Mouse (Mus musculus): ENCODE results near the gene Ahnak2. TPM values are rescaled to one million over a fixed set of nuclear protein-coding genes. Genes with fewer than 3 reads are reported as not detected.

Gene Ahnak2
- polyA plus RNA-seq, 1 experiment from 2014 or later: 0.17 TPM

DNA sequence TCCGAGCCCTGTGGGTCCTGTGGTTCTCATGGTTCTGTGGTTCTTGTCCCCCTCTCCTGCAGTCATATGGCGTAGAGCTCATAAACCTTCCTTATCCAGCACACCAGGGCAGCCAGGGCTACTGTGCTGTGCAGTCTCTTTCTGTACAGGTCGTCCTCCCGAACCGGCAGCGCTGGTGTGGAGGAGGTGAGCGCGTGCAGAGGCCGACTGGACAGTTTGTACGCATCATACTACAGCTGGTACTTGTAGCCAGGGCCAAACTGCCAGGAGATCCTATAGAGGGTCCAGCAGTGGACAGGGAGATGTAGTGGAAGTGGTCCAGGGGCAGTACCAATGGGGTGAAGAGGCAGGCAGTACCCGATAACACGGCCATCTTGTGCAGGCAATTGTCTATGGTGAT is 51.5 kb downstream of the Ahnak2 start:
- ATAC-seq (ENCODE audit: insufficient number of reproducible peaks, low FRiP score, low TSS enrichment, low read depth): no peak
- H3K4me1 ChIP-seq (ENCODE audit: control insufficient read depth, insufficient read depth, low read length): peaks cover 8% of the 10 kb centered on the region
- no peaks in the 10 kb centered on the region for H3K9me3 ChIP-seq (ENCODE audit: control insufficient read depth, low read length)
- H3K27me3 ChIP-seq (ENCODE audit: control insufficient read depth, insufficient read depth, low read length): no peaks in the 10 kb centered on the region
- no peak for DNase-seq (ENCODE audit: low spot score)
- H3K9ac ChIP-seq (ENCODE audit: low read length): no peak overlapping the region
- no peaks in the 10 kb centered on the region for H3K36me3 ChIP-seq (ENCODE audit: control insufficient read depth, insufficient read depth, low read length)
- WGBS: 87% methylated on average over 12 of the region's 12 CpGs
- H3K4me2 ChIP-seq (ENCODE audit: low read depth, severe bottlenecking): no peak overlapping the region
- no peak overlapping the region for H3K27ac ChIP-seq (replicated peaks; ENCODE audit: low read depth, low read length)
- no peak overlapping the region for H3K4me3 ChIP-seq (ENCODE audit: low read depth, low read length)

- H3K27me3 ChIP-seq (ENCODE audit: control insufficient read depth, insufficient read depth, low read length): no peaks in the 10 kb centered on the region
- no peak overlapping the region for H3K4me3 ChIP-seq (ENCODE audit: low read depth, low read length)
- no peaks in the 10 kb centered on the region for H3K36me3 ChIP-seq (ENCODE audit: control insufficient read depth, insufficient read depth, low read length)
- H3K4me2 ChIP-seq (ENCODE audit: low read depth, severe bottlenecking): no peak overlapping the region
- H3K4me1 ChIP-seq (ENCODE audit: control insufficient read depth, insufficient read depth, low read length): peaks cover 8% of the 10 kb centered on the region
- 75% methylated on average over 8 of the region's 8 CpGs for WGBS
- DNase-seq (ENCODE audit: low spot score) (no peak), ATAC-seq (ENCODE audit: insufficient number of reproducible peaks, low FRiP score, low TSS enrichment, low read depth) (no peak; the same call in 1 of the 2 replicates)
- no peak overlapping the region for H3K27ac ChIP-seq (replicated peaks; ENCODE audit: low read depth, low read length)
- H3K9me3 ChIP-seq (ENCODE audit: control insufficient read depth, low read length): no peaks in the 10 kb centered on the region
- no peak overlapping the region for H3K9ac ChIP-seq (ENCODE audit: low read length)
Measured at GRCm38 (mm10) chr12:112747606-112747970, 54.9 kb downstream of the Ahnak2 start.

DNA sequence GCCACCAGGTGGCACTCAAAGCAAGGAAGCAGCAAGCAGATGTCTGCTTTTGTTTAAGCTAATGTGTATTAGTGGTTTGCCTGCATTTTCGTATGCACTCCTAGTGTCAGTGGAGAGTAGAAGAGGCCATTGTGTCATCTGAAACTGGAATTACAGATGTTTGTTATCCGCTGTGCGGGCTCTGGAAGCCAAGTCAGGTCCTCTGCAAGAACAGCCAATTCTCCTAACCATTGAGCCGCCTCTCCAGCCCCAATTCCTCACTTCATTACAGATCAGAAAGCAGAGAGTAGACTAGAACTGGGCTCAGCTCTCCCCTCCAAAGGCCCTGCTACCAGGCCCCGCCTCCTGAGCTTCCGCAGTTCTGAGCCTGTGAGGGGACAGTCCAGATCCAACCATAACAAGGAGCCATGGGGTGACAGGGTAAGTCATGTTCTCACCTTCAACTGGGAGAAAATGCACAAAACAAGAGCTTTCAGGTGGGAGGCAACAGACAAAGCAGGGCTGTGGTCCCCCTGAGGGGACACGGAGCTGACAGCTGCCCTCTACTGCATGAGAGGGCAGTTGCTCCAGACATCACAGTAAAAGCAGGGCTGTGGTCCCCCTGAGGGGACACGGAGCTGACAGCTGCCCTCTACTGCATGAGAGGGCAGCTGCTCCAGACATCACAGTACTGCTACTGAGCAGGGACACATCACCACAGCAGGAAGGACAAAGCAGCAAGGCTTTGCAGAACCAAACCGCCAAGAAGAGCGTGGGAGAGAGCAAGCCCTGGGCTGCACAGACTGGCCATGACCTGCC is 55.5 kb downstream of the Ahnak2 start:
- Histone ChIP-seq H3K27ac (replicated peaks; ENCODE audit: low read depth, low read length) (0 out of 2 replicates have a peak overlapping the region, but pooled peaks have one; percentile 21), H3K4me1 (ENCODE audit: control insufficient read depth, insufficient read depth, low read length) (peaks cover 8% of the 10 kb centered on the region), H3K36me3 (ENCODE audit: control insufficient read depth, insufficient read depth, low read length) (no peaks in the 10 kb centered on the region), H3K9me3 (ENCODE audit: control insufficient read depth, low read length) (no peaks in the 10 kb centered on the region), H3K27me3 (ENCODE audit: control insufficient read depth, insufficient read depth, low read length) (no peaks in the 10 kb centered on the region), H3K9ac (ENCODE audit: low read length) (peak overlapping the region; percentile 45; the same call in 1 of the 2 replicates), H3K4me3 (ENCODE audit: low read depth, low read length) (no peak overlapping the region), H3K4me2 (ENCODE audit: low read depth, severe bottlenecking) (peak overlapping the region; percentile 17; the same call in 1 of the 2 replicates)
- no peak; the same call in 1 of the 2 replicates for ATAC-seq (ENCODE audit: insufficient number of reproducible peaks, low FRiP score, low TSS enrichment, low read depth)
- 20% methylated on average over 10 of the region's 10 CpGs for WGBS
- peak; percentile 50 for DNase-seq (ENCODE audit: low spot score)

DNA sequence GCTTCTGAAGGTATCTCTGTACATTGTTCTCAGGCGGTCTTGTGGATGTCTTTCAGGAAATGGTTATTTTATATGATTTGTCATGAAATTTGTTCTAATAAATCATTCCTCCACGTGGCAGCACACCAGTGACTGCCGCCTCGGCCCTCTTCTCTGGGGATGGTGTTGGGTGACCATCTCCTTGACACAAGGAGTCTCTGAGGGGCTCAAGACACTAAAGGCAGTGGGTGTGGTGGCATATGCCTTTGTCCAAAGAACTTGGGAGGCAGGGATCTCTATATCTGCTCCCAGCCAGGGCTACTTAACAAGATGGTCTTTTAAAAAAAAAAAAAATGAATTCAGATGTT is 56.0 kb downstream of the Ahnak2 start:
- Histone ChIP-seq H3K27ac (replicated peaks; ENCODE audit: low read depth, low read length) (no peak overlapping the region), H3K36me3 (ENCODE audit: control insufficient read depth, insufficient read depth, low read length) (no peaks in the 10 kb centered on the region), H3K27me3 (ENCODE audit: control insufficient read depth, insufficient read depth, low read length) (no peaks in the 10 kb centered on the region), H3K4me1 (ENCODE audit: control insufficient read depth, insufficient read depth, low read length) (peaks cover 8% of the 10 kb centered on the region), H3K4me2 (ENCODE audit: low read depth, severe bottlenecking) (no peak overlapping the region), H3K9me3 (ENCODE audit: control insufficient read depth, low read length) (no peaks in the 10 kb centered on the region), H3K4me3 (ENCODE audit: low read depth, low read length) (no peak overlapping the region), H3K9ac (ENCODE audit: low read length) (no peak overlapping the region)
- WGBS: 75% methylated on average over 4 of the region's 4 CpGs
- ATAC-seq (ENCODE audit: insufficient number of reproducible peaks, low FRiP score, low TSS enrichment, low read depth) (no peak), DNase-seq (ENCODE audit: low spot score) (no peak)

GRCm38 (mm10) chr12:112745716-112746115 is 56.7 kb downstream of the Ahnak2 start:
- Histone ChIP-seq H3K27ac (replicated peaks; ENCODE audit: low read depth, low read length) (no peak overlapping the region), H3K4me2 (ENCODE audit: low read depth, severe bottlenecking) (no peak overlapping the region), H3K9ac (ENCODE audit: low read length) (no peak overlapping the region), H3K36me3 (ENCODE audit: control insufficient read depth, insufficient read depth, low read length) (no peaks in the 10 kb centered on the region), H3K4me1 (ENCODE audit: control insufficient read depth, insufficient read depth, low read length) (peaks cover 8% of the 10 kb centered on the region), H3K4me3 (ENCODE audit: low read depth, low read length) (no peak overlapping the region), H3K27me3 (ENCODE audit: control insufficient read depth, insufficient read depth, low read length) (no peaks in the 10 kb centered on the region), H3K9me3 (ENCODE audit: control insufficient read depth, low read length) (no peaks in the 10 kb centered on the region)
- 83% methylated on average over 10 of the region's 10 CpGs for WGBS
- DNase-seq (ENCODE audit: low spot score) (no peak), ATAC-seq (ENCODE audit: insufficient number of reproducible peaks, low FRiP score, low TSS enrichment, low read depth) (no peak)

DNA sequence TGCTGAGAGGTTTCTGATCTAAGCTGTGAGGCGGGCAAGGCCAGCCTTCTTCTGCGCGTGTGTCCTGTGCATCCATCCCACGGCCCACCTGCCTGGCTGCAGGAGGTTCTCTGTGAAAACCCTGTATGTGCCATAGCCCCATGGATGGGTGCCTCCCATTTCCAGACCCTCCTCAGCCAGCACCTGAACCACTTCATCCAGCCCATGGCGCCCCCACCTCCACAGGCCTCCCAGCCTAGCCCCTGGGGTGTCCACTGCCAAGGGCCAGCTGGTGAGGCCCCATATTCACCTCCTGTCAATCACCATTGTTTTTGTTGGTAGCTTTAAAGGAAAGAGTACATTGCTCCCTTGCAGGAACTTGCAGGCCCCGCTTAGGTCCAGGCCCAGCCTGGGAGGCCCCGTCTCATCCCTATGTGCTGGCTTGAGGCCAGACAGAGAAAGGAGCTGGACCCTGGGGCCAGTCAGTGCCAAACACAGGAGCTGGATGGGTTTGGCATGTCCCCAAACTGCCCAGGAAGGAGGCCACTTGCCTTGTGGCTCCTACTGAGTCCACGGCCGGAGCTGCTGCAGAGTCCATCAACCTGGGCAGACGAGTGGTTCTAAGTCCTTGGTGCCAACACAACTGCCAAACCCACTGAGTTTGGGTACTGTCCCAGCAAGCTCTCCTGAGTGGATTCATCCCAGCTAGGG is 57.4 kb downstream of the Ahnak2 start:
- no peak overlapping the region for H3K4me2 ChIP-seq (ENCODE audit: low read depth, severe bottlenecking)
- H3K27ac ChIP-seq (replicated peaks; ENCODE audit: low read depth, low read length): no peak overlapping the region
- H3K36me3 ChIP-seq (ENCODE audit: control insufficient read depth, insufficient read depth, low read length): no peaks in the 10 kb centered on the region
- peaks cover 8% of the 10 kb centered on the region for H3K4me1 ChIP-seq (ENCODE audit: control insufficient read depth, insufficient read depth, low read length)
- 0 out of 2 replicates have a peak overlapping the region, but pooled peaks have one; percentile 9 for H3K9ac ChIP-seq (ENCODE audit: low read length)
- no peaks in the 10 kb centered on the region for H3K9me3 ChIP-seq (ENCODE audit: control insufficient read depth, low read length)
- ATAC-seq (ENCODE audit: insufficient number of reproducible peaks, low FRiP score, low TSS enrichment, low read depth) (no peak), DNase-seq (ENCODE audit: low spot score) (no peak)
- no peaks in the 10 kb centered on the region for H3K27me3 ChIP-seq (ENCODE audit: control insufficient read depth, insufficient read depth, low read length)
- H3K4me3 ChIP-seq (ENCODE audit: low read depth, low read length): no peak overlapping the region
- WGBS: 88% methylated on average over 10 of the region's 10 CpGs

- Histone ChIP-seq H3K27ac (replicated peaks; ENCODE audit: low read depth, low read length) (no peak overlapping the region), H3K9ac (ENCODE audit: low read length) (peak overlapping the region; percentile 22; the same call in 1 of the 2 replicates), H3K27me3 (ENCODE audit: control insufficient read depth, insufficient read depth, low read length) (no peaks in the 10 kb centered on the region), H3K36me3 (ENCODE audit: control insufficient read depth, insufficient read depth, low read length) (peaks cover 3% of the 10 kb centered on the region; the same call in 1 of the 2 replicates), H3K4me1 (ENCODE audit: control insufficient read depth, insufficient read depth, low read length) (peaks cover 8% of the 10 kb centered on the region), H3K9me3 (ENCODE audit: control insufficient read depth, low read length) (no peaks in the 10 kb centered on the region), H3K4me3 (ENCODE audit: low read depth, low read length) (no peak overlapping the region), H3K4me2 (ENCODE audit: low read depth, severe bottlenecking) (no peak overlapping the region)
- DNase-seq (ENCODE audit: low spot score) (no peak), ATAC-seq (ENCODE audit: insufficient number of reproducible peaks, low FRiP score, low TSS enrichment, low read depth) (no peak)
- WGBS: 72% methylated on average over 11 of the region's 11 CpGs
Measured at GRCm38 (mm10) chr12:112744211-112744610, 58.2 kb downstream of the Ahnak2 start.

- DNase-seq (ENCODE audit: low spot score) (peak; percentile 81), ATAC-seq (ENCODE audit: insufficient number of reproducible peaks, low FRiP score, low TSS enrichment, low read depth) (peak; percentile 60)
- Histone ChIP-seq H3K27ac (replicated peaks; ENCODE audit: low read depth, low read length) (no peak overlapping the region), H3K27me3 (ENCODE audit: control insufficient read depth, insufficient read depth, low read length) (no peaks in the 10 kb centered on the region), H3K9me3 (ENCODE audit: control insufficient read depth, low read length) (no peaks in the 10 kb centered on the region), H3K4me2 (ENCODE audit: low read depth, severe bottlenecking) (no peak overlapping the region), H3K36me3 (ENCODE audit: control insufficient read depth, insufficient read depth, low read length) (peaks cover 3% of the 10 kb centered on the region; the same call in 1 of the 2 replicates), H3K9ac (ENCODE audit: low read length) (no peak overlapping the region), H3K4me1 (ENCODE audit: control insufficient read depth, insufficient read depth, low read length) (peaks cover 8% of the 10 kb centered on the region), H3K4me3 (ENCODE audit: low read depth, low read length) (no peak overlapping the region)
- WGBS: 62% methylated on average over 25 of the region's 25 CpGs
Measured at GRCm38 (mm10) chr12:112743168-112743975, 59.1 kb downstream of the Ahnak2 start.
